Comparison of ENCODE assay signal across 10 mouse cellular contexts in the genomic region with DNA sequence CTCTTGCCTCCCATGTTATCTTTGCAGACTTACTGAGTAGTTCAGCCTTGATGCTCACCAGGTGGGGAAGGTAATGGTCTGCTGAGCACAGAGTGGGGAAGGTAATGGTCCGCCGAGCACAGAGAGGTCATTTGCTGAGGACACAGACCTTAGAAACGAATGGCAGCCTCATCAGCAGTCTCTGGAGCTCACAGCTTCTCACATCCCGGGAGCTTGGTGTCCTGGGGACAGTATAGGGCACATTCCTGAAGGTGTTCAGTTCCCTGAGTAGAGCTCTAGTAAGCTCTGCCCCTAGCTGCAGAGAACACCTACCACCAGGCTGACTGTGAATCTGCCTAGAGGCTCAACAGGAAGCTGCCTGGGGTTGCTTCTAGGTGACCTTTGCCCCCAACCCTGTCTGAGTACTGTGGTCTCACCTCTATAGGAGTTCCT. TPM values are rescaled to one million over a fixed set of nuclear protein-coding genes. Genes with fewer than 3 reads are reported as not detected.
DNase-seq lines count a peak whose midpoint lies in the region; ATAC-seq lines count a peak whose summit lies in the region.
"Had no signal": no experiment of that assay in that cellular context is flagged by ENCODE, and none has a peak within 500 bp of the region (broad histone marks: within the 10 kb centered on the region; RNA-seq: fewer than 3 reads in every experiment).

No protein-coding gene starts in this region.

- 64% methylated on average over 4 of the region's 4 CpGs for WGBS in midbrain, embryonic 11.5 days
- 76% methylated on average over 4 of the region's 4 CpGs for WGBS in midbrain, embryonic 10.5 days
- WGBS in hindbrain, embryonic 13.5 days, result 80% methylated on average over 4 of the region's 4 CpGs

- no peaks in the 10 kb centered on the region for H3K27me3 ChIP-seq in midbrain, embryonic 11.5 days (ENCODE audit: control insufficient read depth, insufficient read depth, low read length)
- no peaks in the 10 kb centered on the region for H3K27me3 ChIP-seq in midbrain, embryonic 10.5 days (ENCODE audit: low read depth, poor library complexity, severe bottlenecking)
- H3K27me3 ChIP-seq in hindbrain, embryonic 13.5 days, result no peaks in the 10 kb centered on the region

- no peak overlapping the region for H3K9ac ChIP-seq in midbrain, embryonic 11.5 days (ENCODE audit: low read length)
- H3K9ac ChIP-seq in hindbrain, embryonic 13.5 days, result peak overlapping the region; percentile 39; the same call in 1 of the 2 replicates

- no peaks in the 10 kb centered on the region for H3K9me3 ChIP-seq in midbrain, embryonic 11.5 days (ENCODE audit: control insufficient read depth, low read length)
- no peaks in the 10 kb centered on the region for H3K9me3 ChIP-seq in midbrain, embryonic 10.5 days (replicated peaks)
- no peaks in the 10 kb centered on the region for H3K9me3 ChIP-seq in hindbrain, embryonic 13.5 days

- H3K4me3 ChIP-seq in midbrain, embryonic 11.5 days (ENCODE audit: low read depth, low read length), result no peak overlapping the region
- no peak overlapping the region for H3K4me3 ChIP-seq in midbrain, embryonic 10.5 days
- no peak overlapping the region for H3K4me3 ChIP-seq in hindbrain, embryonic 13.5 days

- ATAC-seq in midbrain, embryonic 11.5 days (ENCODE audit: low FRiP score), result no peak
- ATAC-seq in hindbrain, embryonic 13.5 days (ENCODE audit: low FRiP score), result no peak
- ATAC-seq in activated CD4-positive, CD25-positive, alpha-beta regulatory T cell, adult 4 months, result no peak

- H3K27ac ChIP-seq in midbrain, embryonic 11.5 days (ENCODE audit: low read depth, low read length), result no peak overlapping the region
- H3K27ac ChIP-seq in midbrain, embryonic 10.5 days (replicated peaks), result no peak overlapping the region
- peak overlapping the region; percentile 88 for H3K27ac ChIP-seq in hindbrain, embryonic 13.5 days

- peak; percentile 35 for DNase-seq in midbrain, embryonic 11.5 days (ENCODE audit: low spot score, missing footprints)
- no peak for DNase-seq in midbrain, embryonic 10.5 days (ENCODE audit: low spot score)
- DNase-seq in kidney, postnatal 14 days, result peak; percentile 69
- DNase-seq in yolk sac, embryonic 10.5 days (ENCODE audit: low spot score), result peak; percentile 80
- no peak for DNase-seq in cerebellum, postnatal 4 days (ENCODE audit: low spot score in 2 of 2)
- no peak for DNase-seq in thymus, postnatal 14 days
- DNase-seq: adrenal gland, postnatal 10 days; cerebellum, postnatal 14 days had no signal

- no peak overlapping the region for H3K4me2 ChIP-seq in midbrain, embryonic 11.5 days
- H3K4me2 ChIP-seq in hindbrain, embryonic 13.5 days, result no peak overlapping the region

- H3K4me1 ChIP-seq in midbrain, embryonic 11.5 days (ENCODE audit: control insufficient read depth, insufficient read depth, low read length), result no peaks in the 10 kb centered on the region
- H3K4me1 ChIP-seq in midbrain, embryonic 10.5 days, result no peaks in the 10 kb centered on the region
- H3K4me1 ChIP-seq in hindbrain, embryonic 13.5 days (replicated peaks), result peaks cover 31% of the 10 kb centered on the region

- H3K36me3 ChIP-seq in midbrain, embryonic 11.5 days (ENCODE audit: control insufficient read depth, insufficient read depth, low read length), result no peaks in the 10 kb centered on the region; the same call in none of the 2 replicates
- H3K36me3 ChIP-seq in midbrain, embryonic 10.5 days, result peaks cover 87% of the 10 kb centered on the region
- no peaks in the 10 kb centered on the region for H3K36me3 ChIP-seq in hindbrain, embryonic 13.5 days

RNA-seq across cellular contexts. Expression of a gene that starts 11.9 kb away (rescaled TPM):
- 65.0 and 65.7 TPM in 2 replicates for polyA plus RNA-seq in midbrain, embryonic 11.5 days (2014; fragmentation: Nextera tagmentation; extraction: Ambion mirVana)
- polyA plus RNA-seq in midbrain, embryonic 10.5 days (2016; fragmentation: Nextera tagmentation; extraction: Ambion mirVana), result 68.3 and 76.2 TPM in 2 replicates
- 25.9 and 30.6 TPM in 2 replicates for polyA plus RNA-seq in hindbrain, embryonic 13.5 days (2015; fragmentation: Nextera tagmentation; extraction: Ambion mirVana)
- polyA plus RNA-seq in activated CD4-positive, CD25-positive, alpha-beta regulatory T cell, adult 4 months (2017; shearing (Covaris generic)), result not detected

RNA-seq across cellular contexts. Expression of a gene that starts 12.4 kb away (rescaled TPM):
- polyA plus RNA-seq in midbrain, embryonic 11.5 days (2014; fragmentation: Nextera tagmentation; extraction: Ambion mirVana), result 64.6 and 64.7 TPM in 2 replicates
- 97.2 and 104 TPM in 2 replicates for polyA plus RNA-seq in midbrain, embryonic 10.5 days (2016; fragmentation: Nextera tagmentation; extraction: Ambion mirVana)
- 80.8 and 83.5 TPM in 2 replicates for polyA plus RNA-seq in hindbrain, embryonic 13.5 days (2015; fragmentation: Nextera tagmentation; extraction: Ambion mirVana)
- 10 to 100 TPM; 78.0 to 79.8 TPM for polyA plus RNA-seq in activated CD4-positive, CD25-positive, alpha-beta regulatory T cell, adult 4 months (2017; shearing (Covaris generic))

Comparison
In these comparisons a context has a peak if more than half of its experiments do, and no peak if none do; other contexts are left out.
1. DNase-seq: peak in midbrain, embryonic 11.5 days (single experiment), kidney, postnatal 14 days (single experiment) and yolk sac, embryonic 10.5 days (single experiment); none in midbrain, embryonic 10.5 days (single experiment), cerebellum, postnatal 4 days (0 of 2) and thymus, postnatal 14 days (single experiment).
2. RNA of a gene that starts 11.9 kb away (polyA plus RNA-seq): 68.3 to 76.2 TPM in midbrain, embryonic 10.5 days, 65.0 to 65.7 TPM in midbrain, embryonic 11.5 days and 25.9 to 30.6 TPM in hindbrain, embryonic 13.5 days; not detected in activated CD4-positive, CD25-positive, alpha-beta regulatory T cell, adult 4 months; every median in the first group is over 10 times any median in the second.